Mouse (Mus musculus) CH12.LX (cell line): ENCODE results near the gene Sptb.

Experiments
- CHD2 ChIP-seq: IDR thresholded peaks from 2 replicates; pipeline ENCODE4 v1.6.1; 2011; ENCODE audit warnings: low read length, improper control_type of control experiment
- CTCF ChIP-seq, 2 experiments: IDR thresholded peaks in 1 of 2; conservative IDR thresholded peaks in 1 of 2; 2 replicates each; pipeline ENCODE4 v1.5.1; 2011 to 2012; ENCODE audit warnings: low read depth in 2 of 2, low read length in 2 of 2, improper control_type of control experiment in 1 of 2, inconsistent platforms in 1 of 2, mild to moderate bottlenecking in 1 of 2, moderate library complexity in 1 of 2
- EP300 ChIP-seq: IDR thresholded peaks from 2 replicates; pipeline ENCODE4 v1.6.1; 2011; ENCODE audit warnings: low read length, improper control_type of control experiment
- GABPA ChIP-seq: IDR thresholded peaks from 2 replicates; pipeline ENCODE4 v1.6.1; 2012; ENCODE audit warnings: low read depth, low read length, improper control_type of control experiment, inconsistent platforms; ENCODE audit not compliant: insufficient replicate concordance
- HCFC1 ChIP-seq: IDR thresholded peaks from 2 replicates; pipeline ENCODE4 v1.6.1; 2012; ENCODE audit warnings: low read depth, mild to moderate bottlenecking, inconsistent platforms, low read length, improper control_type of control experiment
- JUN ChIP-seq: IDR thresholded peaks from 2 replicates; pipeline ENCODE4 v1.6.1; 2011; ENCODE audit warnings: low read depth, mild to moderate bottlenecking, low read length, improper control_type of control experiment, moderate library complexity; ENCODE audit not compliant: insufficient read depth
- JUND ChIP-seq: conservative IDR thresholded peaks from 2 replicates; pipeline ENCODE4 v1.6.1; 2011; ENCODE audit warnings: low read depth, low read length, improper control_type of control experiment
- MAX ChIP-seq: IDR thresholded peaks from 2 replicates; pipeline ENCODE4 v1.6.1; 2011; ENCODE audit warnings: low read length, improper control_type of control experiment
- MAZ ChIP-seq: IDR thresholded peaks from 2 replicates; pipeline ENCODE4 v1.6.1; 2012; ENCODE audit warnings: low read depth, mild to moderate bottlenecking, inconsistent platforms, low read length, improper control_type of control experiment, moderate library complexity
- MYC ChIP-seq: IDR thresholded peaks from 2 replicates; pipeline ENCODE4 v1.6.1; 2011; ENCODE audit warnings: low read depth, mild to moderate bottlenecking, improper control_type of control experiment, low read length
- POLR2A ChIP-seq: IDR thresholded peaks from 2 replicates; pipeline ENCODE4 v1.6.1; 2011; ENCODE audit warnings: low read depth, mild to moderate bottlenecking, improper control_type of control experiment, low read length
- TCF12 ChIP-seq: IDR thresholded peaks from 2 replicates; pipeline ENCODE4 v1.6.1; 2014; ENCODE audit warnings: low read depth, mild to moderate bottlenecking, inconsistent platforms, low read length, improper control_type of control experiment
- ZC3H11A ChIP-seq: IDR thresholded peaks from 2 replicates; pipeline ENCODE4 v1.6.1; 2012; ENCODE audit warnings: low read depth, mild to moderate bottlenecking, inconsistent platforms, low read length, improper control_type of control experiment

DNA sequence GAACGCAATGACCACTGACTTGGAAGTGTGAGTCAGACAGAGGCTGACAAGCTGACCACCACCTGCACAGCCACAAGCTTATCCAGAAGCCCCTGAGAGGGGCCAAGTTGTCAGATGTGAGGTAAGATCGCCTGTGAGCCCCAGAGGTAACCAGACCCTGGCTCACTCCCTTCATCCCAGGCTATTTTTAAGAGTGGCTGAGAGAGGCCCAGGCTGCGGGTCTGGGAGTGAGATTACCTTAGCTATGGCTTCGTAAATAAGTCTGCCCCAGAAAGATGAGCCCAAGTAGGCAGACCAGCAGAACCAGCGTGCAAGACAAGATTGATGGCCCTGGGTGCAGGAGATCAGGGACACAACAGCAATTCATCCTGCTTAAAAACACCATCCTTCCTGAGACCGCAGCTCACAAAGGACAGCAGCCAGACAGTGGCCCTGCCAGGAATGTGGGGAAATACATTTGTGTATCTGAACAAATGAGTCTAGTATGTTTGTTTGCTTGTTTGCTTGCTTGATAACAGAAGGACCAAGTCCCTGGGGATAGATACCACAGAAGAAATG lies 58.5 kb downstream of the Sptb start:
- TF ChIP-seq MAX (no peak), EP300 (no peak), CHD2 (no peak), CTCF (conservative IDR thresholded peaks at IDR 0.05 in 1 of 2, IDR thresholded peaks at IDR 0.05 in 1 of 2; ENCODE audit: low read depth in 2 of 2, low read length in 2 of 2) (no peak), POLR2A (no peak), JUN (no peak), ZC3H11A (no peak), TCF12 (no peak), JUND (no peak), MAZ (no peak), HCFC1 (no peak), MYC (no peak), GABPA (no peak)
